Mouse (Mus musculus): Measurements from ENCODE around the gene Mep1a.

Mep1a gene

DNA sequence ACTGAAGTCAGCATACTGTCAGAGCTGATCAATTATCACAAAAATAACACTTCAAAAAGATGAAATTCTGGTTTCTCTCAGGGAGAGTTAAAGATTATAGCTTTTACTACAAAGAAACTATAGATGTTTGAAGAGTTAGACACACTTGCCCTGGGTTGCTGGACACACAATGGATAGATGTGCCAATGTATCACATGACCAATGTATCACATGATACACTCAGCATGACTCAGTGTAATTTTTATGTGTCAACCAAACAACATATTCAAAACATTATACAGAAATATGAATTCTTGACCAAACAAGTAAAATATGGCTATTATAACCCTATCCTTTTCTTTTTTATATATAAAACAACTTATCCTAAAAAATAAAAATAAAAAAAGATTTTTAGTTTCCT, 25.0 kb downstream of the Mep1a start:
- no peak for DNase-seq (ENCODE audit: low read depth)

DNA sequence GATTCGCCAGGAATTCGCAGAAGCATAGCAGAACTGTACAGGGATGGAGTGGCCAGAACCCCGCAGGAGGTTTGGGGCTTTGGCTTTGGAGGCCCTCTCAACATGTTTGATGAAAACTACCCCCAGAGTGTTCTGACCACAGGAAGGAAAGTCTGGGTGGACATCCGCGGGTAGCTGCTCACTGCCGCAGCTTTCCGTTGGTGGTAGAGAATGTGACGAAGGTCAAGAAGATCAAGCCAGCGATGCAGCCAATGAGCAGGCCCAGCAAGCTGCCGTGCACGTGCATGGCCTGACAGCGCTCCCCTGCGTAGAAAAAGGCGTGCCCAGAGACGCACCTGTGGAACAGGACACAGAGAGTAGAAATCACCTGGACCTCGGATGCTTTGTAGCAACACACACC, 27.8 kb downstream of the Mep1a start:
- no peak for DNase-seq (ENCODE audit: low read depth)

DNA sequence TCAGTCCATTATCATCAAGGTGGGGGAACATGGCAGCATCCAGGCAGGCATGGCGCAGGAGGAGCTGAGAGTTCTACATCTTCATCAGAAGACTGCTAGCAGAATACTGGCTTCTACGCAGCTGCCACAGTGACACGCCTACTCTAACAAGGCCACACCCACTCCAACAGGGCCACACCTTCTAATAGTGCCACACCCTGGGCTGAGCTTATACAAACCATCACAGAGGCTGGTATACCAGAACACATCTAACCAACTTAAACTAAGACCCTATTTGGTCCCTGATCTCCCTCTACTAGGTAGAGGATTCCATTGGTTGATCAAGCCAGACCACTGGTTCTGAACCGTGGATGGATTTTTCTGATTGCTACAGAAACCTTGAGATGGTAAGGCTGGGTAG, 30.1 kb downstream of the Mep1a start:
- DNase-seq (ENCODE audit: low read depth): peak; percentile 9

DNA sequence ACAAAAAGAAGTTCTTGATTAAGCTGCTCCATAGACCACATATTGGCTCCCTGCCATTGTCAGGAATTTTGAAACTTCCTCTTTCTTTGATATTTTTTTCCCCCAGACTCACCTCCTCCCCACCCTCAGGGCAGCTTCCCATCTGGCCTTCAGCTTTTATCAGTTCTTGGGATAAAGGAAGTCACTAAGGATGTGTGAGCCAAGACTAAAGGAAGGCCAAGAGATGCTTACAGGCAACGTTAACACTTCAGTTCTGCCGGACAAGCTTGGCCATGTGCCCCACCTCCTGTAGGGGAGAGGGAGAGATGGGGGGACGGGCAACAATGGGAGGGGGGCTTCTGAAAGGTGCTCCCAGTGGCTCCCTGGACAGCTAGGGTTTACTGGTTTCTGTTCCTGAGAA, 32.6 kb downstream of the Mep1a start:
- no peak for DNase-seq (ENCODE audit: low read depth)

GRCm38 (mm10) chr17:43460245-43461181, 42.1 kb downstream of the Mep1a start:
- peak; percentile 25 for DNase-seq (ENCODE audit: low read depth)

GRCm38 (mm10) chr17:43459737-43460230, 42.8 kb downstream of the Mep1a start:
- no peak for DNase-seq (ENCODE audit: low read depth)

DNA sequence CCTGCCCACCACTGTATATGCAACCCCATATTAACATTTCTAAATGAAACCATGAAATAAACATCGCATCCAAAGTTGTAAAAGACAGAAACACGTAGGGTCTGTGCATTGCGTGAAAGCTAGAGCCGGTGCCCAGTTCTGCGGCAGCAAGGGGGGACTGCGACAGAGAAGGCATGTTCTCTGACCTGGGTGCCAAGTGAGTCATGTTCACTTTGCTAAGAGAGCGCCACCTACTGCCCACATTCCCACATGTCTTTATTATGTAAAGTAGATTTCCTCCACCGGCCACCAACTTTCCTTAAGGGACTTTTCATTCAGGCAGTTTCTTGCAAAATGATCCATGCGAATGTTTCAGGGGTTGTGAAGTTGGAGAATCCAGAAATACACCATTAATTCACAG, 44.0 kb downstream of the Mep1a start:
- peak; percentile 48 for DNase-seq (ENCODE audit: low read depth)

DNA sequence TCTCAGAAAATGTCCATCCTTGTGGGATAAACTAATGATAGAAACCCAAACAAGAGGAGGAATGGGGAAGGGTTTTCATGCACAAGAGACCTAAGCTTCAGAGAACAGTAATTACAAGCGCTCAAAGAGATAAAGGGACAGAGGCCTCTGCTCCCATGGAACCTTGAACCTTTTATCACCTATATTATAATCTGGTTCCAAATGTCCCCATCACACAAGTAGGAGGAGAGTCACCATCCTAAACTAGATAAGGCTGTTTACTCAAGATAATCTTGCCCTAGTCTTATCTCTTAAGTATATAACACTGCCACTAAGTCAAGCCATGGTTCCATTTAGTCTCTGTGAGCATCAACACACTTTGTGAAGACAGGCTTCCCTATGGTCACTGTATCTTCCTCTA, 51.4 kb downstream of the Mep1a start:
- no peak for DNase-seq (ENCODE audit: low read depth)

DNA sequence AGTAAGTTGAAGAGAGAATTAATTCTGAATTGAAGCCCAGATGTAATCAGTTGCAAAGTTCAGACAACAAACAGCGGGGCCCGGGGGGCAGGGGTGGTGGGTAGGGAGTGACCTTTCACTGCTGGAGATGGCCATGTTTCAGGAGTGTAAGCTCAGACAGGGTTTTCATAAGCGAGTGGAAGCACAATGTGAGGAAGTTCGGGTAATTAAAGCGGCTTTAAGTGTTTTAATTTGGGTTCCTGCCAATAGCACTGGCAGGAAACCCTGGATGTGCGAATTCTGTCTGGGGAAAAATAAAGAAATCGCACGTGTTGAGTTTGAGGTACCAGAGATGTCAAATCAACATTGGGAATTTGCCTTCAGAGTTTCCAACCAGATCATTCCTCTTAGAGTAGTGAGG, 68.1 kb downstream of the Mep1a start:
- DNase-seq (ENCODE audit: low read depth): no peak

GRCm38 (mm10) chr17:43431692-43432091, 70.9 kb downstream of the Mep1a start:
- DNase-seq (ENCODE audit: low read depth): no peak

All from c-Kit-positive CD71-positive TER-119-negative erythroid progenitor cells, embryonic 14.5 days (primary cell).